Mouse (Mus musculus) forebrain, embryonic 16.5 days (tissue): ENCODE data around the gene Zkscan6. TPM values are rescaled to one million over a fixed set of nuclear protein-coding genes. Genes with fewer than 3 reads are reported as not detected.

Experiments
- ATAC-seq: fragments of 200-750 bp; cut with Nextera tagmentation; 2 replicates; pipeline ENCODE4 v1.8.0; 2017; ENCODE audit warnings: mild to moderate bottlenecking, moderate library complexity
- H3K27ac ChIP-seq: fragments of 300-500 bp; sonication (generic); 2 replicates; pipeline ENCODE4 v1.5.1; 2014; ENCODE audit warnings: low read length, control low read depth
- H3K27me3 ChIP-seq: fragments of 300-500 bp; sonication (generic); replicated peaks from 2 replicates; pipeline ENCODE4 v1.6.1; 2014; ENCODE audit warnings: low read length; ENCODE audit not compliant: control insufficient read depth, insufficient read depth
- H3K36me3 ChIP-seq: fragments of 300-500 bp; sonication (generic); 2 replicates; pipeline ENCODE4 v1.6.1; 2014; ENCODE audit not compliant: control insufficient read depth, insufficient read depth
- H3K4me1 ChIP-seq: fragments of 300-500 bp; sonication (generic); replicated peaks from 2 replicates; pipeline ENCODE4 v1.6.1; 2014; ENCODE audit warnings: low read length; ENCODE audit not compliant: control insufficient read depth, insufficient read depth
- H3K4me2 ChIP-seq: fragments of 300-500 bp; sonication (generic); 2 replicates; pipeline ENCODE4 v1.6.1; 2014; ENCODE audit warnings: mild to moderate bottlenecking, low read length, control low read depth
- H3K4me3 ChIP-seq: fragments of 300-500 bp; sonication (generic); replicated peaks from 2 replicates; pipeline ENCODE4 v1.5.1; 2014; ENCODE audit warnings: mild to moderate bottlenecking, low read length, control low read depth
- H3K9ac ChIP-seq: fragments of 300-500 bp; sonication (generic); replicated peaks from 2 replicates; pipeline ENCODE4 v1.6.1; 2014; ENCODE audit warnings: low read depth, low read length, control low read depth
- H3K9me3 ChIP-seq: fragments of 300-500 bp; sonication (generic); 2 replicates; pipeline ENCODE4 v1.6.1; 2016; ENCODE audit warnings: low read length; ENCODE audit not compliant: control insufficient read depth
- WGBS: fragments of 180-500 bp; shearing (Covaris S2); extraction: QIAGEN DNeasy Blood & Tissue Kit; methylation state at CpG from one replicate; pipeline ENCODE4 v1.1.7; 2014; 5-methylcytosine and 5-hydroxymethylcytosine counted together
- polyA plus RNA-seq: library from polyadenylated mRNA; unstranded; fragments of >200 nt; fragmentation: Nextera tagmentation; extraction: Ambion mirVana; gene quantifications from 2 replicates; pipeline ENCODE4 v1.2.1, GENCODE M21; 2015

Gene Zkscan6
- polyA plus RNA-seq, 1 experiment from 2014 or later, result 26.3 TPM

DNA sequence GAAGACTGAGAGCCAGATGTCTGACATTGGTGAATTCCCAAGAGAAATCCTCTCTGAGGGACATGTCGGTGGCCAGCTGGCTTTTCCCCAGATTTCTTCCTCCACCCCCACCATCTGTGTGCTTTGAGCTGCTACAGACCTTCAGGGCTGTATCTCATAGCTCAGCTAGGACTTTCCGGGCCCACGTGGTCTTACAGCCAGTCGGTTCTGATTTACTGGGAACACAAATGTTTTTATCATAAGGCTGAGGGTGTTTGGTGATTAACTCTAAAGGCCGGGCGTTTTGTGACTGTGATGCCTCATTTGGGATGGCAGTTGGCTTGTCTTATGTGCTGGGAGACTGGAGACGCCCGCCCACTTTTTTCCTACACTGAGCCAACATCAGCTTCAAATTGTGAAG lies 32.0 kb downstream of the Zkscan6 start:
- no peaks in the 10 kb centered on the region for H3K36me3 ChIP-seq
- H3K4me2 ChIP-seq, result no peak overlapping the region
- WGBS, result 52% methylated on average over 8 of the region's 8 CpGs
- ATAC-seq, result peak; percentile 71
- H3K4me1 ChIP-seq, result peaks cover 7% of the 10 kb centered on the region; the same call in 1 of the 2 replicates
- H3K9me3 ChIP-seq, result no peaks in the 10 kb centered on the region
- H3K9ac ChIP-seq, result no peak overlapping the region
- no peak overlapping the region for H3K4me3 ChIP-seq
- H3K27ac ChIP-seq, result no peak overlapping the region
- no peaks in the 10 kb centered on the region for H3K27me3 ChIP-seq

DNA sequence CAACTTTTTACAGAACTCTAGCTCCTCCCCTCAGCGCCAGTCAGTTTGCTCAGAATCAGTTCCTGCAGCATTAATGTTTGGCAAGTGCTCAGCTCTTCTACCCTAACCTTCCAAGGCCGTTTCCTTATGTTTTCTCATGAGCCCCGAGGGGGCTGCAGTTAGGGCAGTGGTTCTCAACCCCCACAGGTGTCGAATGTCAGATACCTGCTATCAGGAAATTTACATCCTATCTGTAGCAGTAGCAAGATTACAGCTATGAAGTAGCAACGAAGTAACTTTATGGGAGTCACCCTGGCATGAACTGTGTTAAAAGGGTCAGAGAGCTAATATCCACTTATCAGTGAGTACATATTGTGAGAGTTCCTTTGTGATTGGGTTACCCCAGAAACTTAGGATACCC lies 39.5 kb downstream of the Zkscan6 start:
- Histone ChIP-seq H3K27me3 (no peaks in the 10 kb centered on the region), H3K9ac (no peak overlapping the region), H3K9me3 (no peaks in the 10 kb centered on the region), H3K27ac (no peak overlapping the region), H3K4me1 (no peaks in the 10 kb centered on the region), H3K4me2 (no peak overlapping the region), H3K4me3 (no peak overlapping the region), H3K36me3 (no peaks in the 10 kb centered on the region)
- WGBS, result 86% methylated on average over 5 of the region's 5 CpGs
- no peak for ATAC-seq

DNA sequence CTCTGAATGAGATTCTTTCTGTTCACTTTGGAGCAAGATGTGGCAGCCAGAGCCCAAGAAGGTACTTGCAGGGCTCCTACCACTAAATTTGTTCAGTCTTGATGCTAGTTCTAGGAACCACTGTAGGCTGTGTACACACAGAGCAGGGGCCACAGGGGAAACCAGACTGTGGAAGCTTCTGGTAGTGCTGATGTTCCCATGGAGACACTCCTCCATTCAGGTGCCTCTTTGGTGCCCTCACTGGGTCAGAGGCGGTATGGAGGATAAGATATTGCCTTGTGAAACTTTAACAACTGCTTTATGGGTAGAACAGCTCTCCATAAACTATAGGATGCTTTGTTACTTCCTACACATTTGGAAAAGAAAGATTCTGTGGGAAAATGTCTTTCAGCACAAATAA lies 45.1 kb downstream of the Zkscan6 start:
- Histone ChIP-seq H3K9me3 (no peaks in the 10 kb centered on the region), H3K27ac (no peak overlapping the region), H3K9ac (no peak overlapping the region), H3K4me3 (no peak overlapping the region), H3K4me1 (no peaks in the 10 kb centered on the region), H3K27me3 (no peaks in the 10 kb centered on the region), H3K36me3 (no peaks in the 10 kb centered on the region), H3K4me2 (no peak overlapping the region)
- 32% methylated on average over 1 of the region's 1 CpGs for WGBS
- ATAC-seq, result no peak

DNA sequence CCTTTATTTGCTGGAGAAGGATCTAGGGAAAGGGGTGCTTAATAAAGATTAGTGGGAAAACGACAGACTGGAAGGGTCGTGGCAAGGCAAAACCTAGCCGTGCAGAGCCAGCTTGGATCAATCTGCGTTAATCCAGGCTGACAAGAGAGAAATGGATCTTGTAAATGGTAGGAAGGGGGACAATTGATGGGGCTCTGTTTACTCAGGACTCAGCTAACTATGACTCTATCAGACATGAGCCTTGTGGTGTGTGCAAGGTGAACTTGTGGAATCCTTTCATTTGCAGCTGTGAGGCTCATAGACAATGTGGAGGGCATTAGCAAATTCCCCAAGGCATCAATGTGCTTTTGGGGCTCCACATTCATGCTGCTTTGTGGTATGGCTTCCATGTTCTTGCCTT lies 54.5 kb downstream of the Zkscan6 start:
- no peak overlapping the region for H3K27ac ChIP-seq

DNA sequence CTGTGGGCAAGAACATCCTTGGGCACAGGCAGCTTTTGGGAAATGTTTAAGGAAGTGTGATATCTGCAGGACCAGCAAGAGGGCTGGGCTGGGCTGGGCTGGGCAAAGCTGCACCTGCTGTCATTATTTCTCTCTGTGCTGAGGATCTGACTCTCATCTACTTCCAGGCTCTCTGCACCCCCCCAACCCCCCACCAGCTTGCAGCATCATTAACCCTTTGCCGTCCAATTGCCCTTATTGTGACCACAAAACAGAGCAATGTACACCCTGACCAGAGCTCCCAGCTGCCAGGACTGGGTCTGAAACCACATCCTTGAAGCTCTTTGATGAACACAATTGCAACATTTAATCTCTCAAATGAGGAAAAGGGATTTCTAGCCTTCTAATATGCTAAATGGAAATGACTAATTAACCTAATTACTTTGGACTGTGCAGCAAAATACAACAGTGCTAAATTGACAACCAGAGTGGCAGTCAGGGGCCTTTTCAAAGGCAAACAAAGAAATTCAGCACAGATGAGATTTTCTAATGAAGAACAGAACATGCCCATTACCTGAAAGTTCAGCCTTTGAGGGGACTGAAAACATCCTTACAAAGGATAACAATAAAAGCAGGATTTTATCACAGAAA lies 70.3 kb downstream of the Zkscan6 start:
- no peak overlapping the region for H3K4me2 ChIP-seq
- 8% methylated on average over 1 of the region's 1 CpGs for WGBS
- H3K27ac ChIP-seq, result no peak overlapping the region
- peak; percentile 45; the same call in 1 of the 2 replicates for ATAC-seq
- no peak overlapping the region for H3K9ac ChIP-seq
- no peaks in the 10 kb centered on the region for H3K9me3 ChIP-seq
- no peaks in the 10 kb centered on the region for H3K36me3 ChIP-seq
- H3K4me3 ChIP-seq, result no peak overlapping the region
- peaks cover 16% of the 10 kb centered on the region; the same call in 1 of the 2 replicates for H3K27me3 ChIP-seq
- peaks cover 17% of the 10 kb centered on the region for H3K4me1 ChIP-seq

More for the DNA sequence above, 54.5 kb downstream of the Zkscan6 start:
- Histone ChIP-seq H3K4me3 (no peak overlapping the region), H3K9me3 (no peaks in the 10 kb centered on the region), H3K27me3 (no peaks in the 10 kb centered on the region), H3K4me1 (no peaks in the 10 kb centered on the region), H3K9ac (no peak overlapping the region), H3K36me3 (no peaks in the 10 kb centered on the region), H3K4me2 (no peak overlapping the region)
- no peak for ATAC-seq
- 22% methylated on average over 4 of the region's 4 CpGs for WGBS

Other genes with a start within 250 kb of the Zkscan6 start
- gene Map2k4, start 18.9 kb upstream of the Zkscan6 start, polyA plus RNA-seq, result 90.3 and 91.3 TPM in 2 replicates